Comparison of ENCODE assay signal across 21 mouse cellular contexts in genomic region chr19:32280380-32280779, GRCm38 (mm10).
DNase-seq lines count a peak whose midpoint lies in the region; ATAC-seq and TF ChIP-seq lines count a peak whose summit lies in the region.
"Had no signal": no experiment of that assay in that cellular context is flagged by ENCODE, and none has a peak within 500 bp of the region (broad histone marks: within the 10 kb centered on the region; RNA-seq: fewer than 3 reads in every experiment).

No protein-coding gene starts in this region.

- no peak for ATAC-seq in erythroblast, adult 5-6 weeks (replicated peaks; ENCODE audit: low FRiP score, poor library complexity, severe bottlenecking)
- ATAC-seq: forebrain, embryonic 15.5 days; inflammation-experienced regulatory T-cells, adult 6 months; midbrain, embryonic 16.5 days had no signal

- TF ChIP-seq CTCF in bone marrow macrophage, adult 2 months (IDR thresholded peaks at IDR 0.05; ENCODE audit: low read depth, low read length) = no peak; the same call in 1 of the 2 replicates

- DNase-seq in cerebellum, adult 9-11 months = peak; percentile 32
- no peak for DNase-seq in cerebellum, postnatal 14 days
- peak; percentile 42 for DNase-seq in layer of hippocampus, adult 9-11 months
- no peak for DNase-seq in layer of hippocampus, adult 11-12 months (ENCODE audit: low spot score)
- DNase-seq in 3T3-L1 (ENCODE audit: low read depth, low spot score) = peak; percentile 35
- DNase-seq: adrenal gland, adult 2 months; heart, postnatal 14 days; kidney, adult 2 months; kidney, postnatal 10 days; lung, postnatal 14 days; right cerebral cortex, postnatal 4 days had no signal

- H3K4me3 ChIP-seq in bone marrow macrophage, adult 2 months (ENCODE audit: insufficient read depth, low read length) = no peak overlapping the region
- H3K4me3 ChIP-seq: erythroblast, embryonic 14.5 days; forebrain, embryonic 15.5 days; hindbrain, embryonic 12.5 days; limb, embryonic 15.5 days; liver, embryonic 15.5 days; neural tube, embryonic 15.5 days had no signal

- H3K27ac ChIP-seq in bone marrow macrophage, adult 2 months (ENCODE audit: insufficient read depth, low read depth, low read length) = peak overlapping the region; percentile 23; the same call in 1 of the 2 replicates
- H3K27ac ChIP-seq: forebrain, embryonic 15.5 days; hindbrain, embryonic 12.5 days; limb, embryonic 15.5 days; liver, embryonic 15.5 days; neural tube, embryonic 15.5 days had no signal

- H3K4me1 ChIP-seq in bone marrow macrophage, adult 2 months (ENCODE audit: control insufficient read depth, insufficient read depth, low read length) = peaks cover 71% of the 10 kb centered on the region
- H3K4me1 ChIP-seq: forebrain, embryonic 15.5 days; hindbrain, embryonic 12.5 days had no signal

- TF ChIP-seq POLR2A in bone marrow macrophage, adult 2 months (IDR thresholded peaks at IDR 0.05; ENCODE audit: borderline replicate concordance, low read depth, low read length) = no peak

Comparison
In these comparisons a context has a peak if more than half of its experiments do, and no peak if none do; other contexts are left out.
1. DNase-seq: peak in cerebellum, adult 9-11 months (single experiment), layer of hippocampus, adult 9-11 months (single experiment) and 3T3-L1 (single experiment); none in cerebellum, postnatal 14 days (0 of 2) and layer of hippocampus, adult 11-12 months (single experiment).